Mouse (Mus musculus): ENCODE measurements around the gene Spata4.
"Not testable (repeated sequence)": the region's sequence is repeated elsewhere in the genome, so short reads cannot be mapped to it uniquely, and the experiment has no call there.

Gene Spata4

GRCm38 (mm10) chr8:54600671-54601251 is at the start of gene Spata4:
TSS of gene Spata4 (plus strand) at chr8:54600781.
- DNase-seq (ENCODE audit: low spot score), result no peak

- no peak for DNase-seq (ENCODE audit: low spot score)
Measured at GRCm38 (mm10) chr8:54554921-54555320, 45.7 kb upstream of the Spata4 start.

- DNase-seq (ENCODE audit: low spot score), result no peak
Measured at GRCm38 (mm10) chr8:54562137-54562536, 38.4 kb upstream of the Spata4 start.

GRCm38 (mm10) chr8:54565181-54565580 is 35.4 kb upstream of the Spata4 start:
- no peak for DNase-seq (ENCODE audit: low spot score)

GRCm38 (mm10) chr8:54565603-54566260 is 34.8 kb upstream of the Spata4 start:
- DNase-seq (ENCODE audit: low spot score), result no peak

- DNase-seq (ENCODE audit: low spot score), result no peak
Measured at GRCm38 (mm10) chr8:54567168-54567567, 33.4 kb upstream of the Spata4 start.

GRCm38 (mm10) chr8:54570618-54571609 is 29.7 kb upstream of the Spata4 start:
- DNase-seq (ENCODE audit: low spot score), result no peak

GRCm38 (mm10) chr8:54581436-54581835 is 19.1 kb upstream of the Spata4 start:
- DNase-seq (ENCODE audit: low spot score), result no peak

GRCm38 (mm10) chr8:54582886-54583285 is 17.7 kb upstream of the Spata4 start:
- DNase-seq (ENCODE audit: low spot score), result no peak

GRCm38 (mm10) chr8:54594634-54595033 is 5.9 kb upstream of the Spata4 start:
- DNase-seq (ENCODE audit: low spot score), result no peak

- DNase-seq (ENCODE audit: low spot score), result no peak
Measured at GRCm38 (mm10) chr8:54596051-54596450, 4.5 kb upstream of the Spata4 start.

- no peak for DNase-seq (ENCODE audit: low spot score)
Measured at GRCm38 (mm10) chr8:54596940-54597339, 3.6 kb upstream of the Spata4 start.

- no peak for DNase-seq (ENCODE audit: low spot score)
Measured at GRCm38 (mm10) chr8:54597386-54597785, 3.2 kb upstream of the Spata4 start.

GRCm38 (mm10) chr8:54603440-54603839 is 2.9 kb downstream of the Spata4 start:
- no peak for DNase-seq (ENCODE audit: low spot score)

GRCm38 (mm10) chr8:54609336-54609735 is 8.8 kb downstream of the Spata4 start:
- DNase-seq (ENCODE audit: low spot score), result no peak

GRCm38 (mm10) chr8:54610238-54610637 is 9.7 kb downstream of the Spata4 start:
- no peak for DNase-seq (ENCODE audit: low spot score)

GRCm38 (mm10) chr8:54616710-54617109 is 16.1 kb downstream of the Spata4 start:
- DNase-seq (ENCODE audit: low spot score), result not testable (repeated sequence)

- DNase-seq (ENCODE audit: low spot score), result no peak
Measured at GRCm38 (mm10) chr8:54638634-54639033, 38.1 kb downstream of the Spata4 start.

Data from ovary, postnatal 10 days (tissue).